Mouse (Mus musculus) kidney, postnatal 4 days (tissue): ENCODE measurements at regions not wholly inside any gene's neighbourhood (a gene's known extent, or its start where the extent isn't known, plus 50 kb on each side); places are given as distances from the start of the nearest gene placed in this dataset.

ENCODE experiments used
- DNase-seq, 2 experiments: peaks; one replicate each; pipeline ENCODE4 v3.0.0; 2021; ENCODE audit warnings: mixed read lengths in 2 of 2

- DNase-seq, result peak; percentile 11 to 25
These were observed 348.9 kb upstream of the Slc24a5 start for GRCm38 (mm10) chr2:124718985-124719384.

GRCm38 (mm10) chr2:124719820-124720478, 348.0 kb upstream of the Slc24a5 start:
- DNase-seq, result peak; percentile 23 to 55

GRCm38 (mm10) chr2:124720593-124721445, 347.1 kb upstream of the Slc24a5 start:
- no peak for DNase-seq

GRCm38 (mm10) chr2:124724171-124724570, 343.8 kb upstream of the Slc24a5 start:
- DNase-seq, result no peak

- DNase-seq, result no peak
These were observed 343.0 kb upstream of the Slc24a5 start for GRCm38 (mm10) chr2:124724827-124725480.

- no peak for DNase-seq
These were observed 339.9 kb upstream of the Slc24a5 start for GRCm38 (mm10) chr2:124727979-124728378.

- no peak for DNase-seq
These were observed 335.3 kb upstream of the Slc24a5 start for GRCm38 (mm10) chr2:124732593-124732992.

- DNase-seq, result no peak
These were observed 327.1 kb upstream of the Slc24a5 start for GRCm38 (mm10) chr2:124740848-124741247.

- no peak for DNase-seq
These were observed 325.0 kb upstream of the Slc24a5 start for GRCm38 (mm10) chr2:124742964-124743363.

GRCm38 (mm10) chr2:124745045-124745444, 322.9 kb upstream of the Slc24a5 start:
- no peak for DNase-seq

- no peak for DNase-seq
These were observed 320.8 kb upstream of the Slc24a5 start for GRCm38 (mm10) chr2:124747119-124747518.

GRCm38 (mm10) chr2:124747627-124748026, 320.3 kb upstream of the Slc24a5 start:
- DNase-seq, result peak; percentile 32 to 49

- DNase-seq, result no peak
These were observed 316.1 kb upstream of the Slc24a5 start for GRCm38 (mm10) chr2:124751832-124752231.

- no peak for DNase-seq
These were observed 314.2 kb upstream of the Slc24a5 start for GRCm38 (mm10) chr2:124753717-124754116.

GRCm38 (mm10) chr2:124755244-124755643, 312.7 kb upstream of the Slc24a5 start:
- no peak for DNase-seq

- DNase-seq, result peak in 1 of 2 experiments; percentile 19
These were observed 308.9 kb upstream of the Slc24a5 start for GRCm38 (mm10) chr2:124758992-124759391.

- DNase-seq, result peak in 1 of 2 experiments; percentile 10
These were observed 304.3 kb upstream of the Slc24a5 start for GRCm38 (mm10) chr2:124763650-124764049.

- peak in 1 of 2 experiments; percentile 16 for DNase-seq
These were observed 303.6 kb upstream of the Slc24a5 start for GRCm38 (mm10) chr2:124764186-124764910.

GRCm38 (mm10) chr2:124769267-124769967, 298.5 kb upstream of the Slc24a5 start:
- DNase-seq, result no peak

GRCm38 (mm10) chr2:124770028-124770427, 297.9 kb upstream of the Slc24a5 start:
- DNase-seq, result no peak

- no peak for DNase-seq
These were observed 295.7 kb upstream of the Slc24a5 start for GRCm38 (mm10) chr2:124772055-124772708.
